Mouse (Mus musculus) spleen, adult 2 months (tissue): ENCODE measurements around the gene Ago1. TPM values are rescaled to one million over a fixed set of nuclear protein-coding genes. Genes with fewer than 3 reads are reported as not detected.

ENCODE experiments used
- DNase-seq, 2 experiments: peaks; one replicate each; pipeline versions ENCODE4 v3.0.0 to v3.0.0-alpha.2; 2012 to 2021; ENCODE audit warnings: low spot score in 2 of 2, low read depth in 1 of 2
- H3K27ac ChIP-seq: fragments of 200-500 bp; 2 replicates; pipeline ENCODE4 v1.5.1; 2012; ENCODE audit warnings: low read length, inconsistent platforms; ENCODE audit not compliant: insufficient read depth
- H3K27me3 ChIP-seq: fragments of 200-500 bp; 2 replicates; pipeline ENCODE4 v1.6.1; 2012; ENCODE audit warnings: mild to moderate bottlenecking, moderate library complexity, low read length, inconsistent platforms; ENCODE audit not compliant: control insufficient read depth, insufficient read depth
- H3K36me3 ChIP-seq: fragments of 200-500 bp; 2 replicates; pipeline ENCODE4 v1.6.1; 2012; ENCODE audit warnings: mild to moderate bottlenecking, low read length, inconsistent platforms; ENCODE audit not compliant: control insufficient read depth, insufficient read depth
- H3K4me1 ChIP-seq: fragments of 200-500 bp; 2 replicates; pipeline ENCODE4 v1.6.1; 2011; ENCODE audit warnings: inconsistent platforms; ENCODE audit not compliant: control insufficient read depth, insufficient read depth, insufficient read length
- H3K4me3 ChIP-seq: fragments of 200-500 bp; 2 replicates; pipeline ENCODE4 v1.5.1; 2011; ENCODE audit warnings: mild to moderate bottlenecking, inconsistent platforms; ENCODE audit not compliant: insufficient read depth, insufficient read length; ENCODE audit errors: extremely low read depth
- CTCF ChIP-seq: fragments of 200-500 bp; IDR thresholded peaks from 2 replicates; pipeline ENCODE4 v1.5.1; 2011; ENCODE audit warnings: mild to moderate bottlenecking, inconsistent platforms; ENCODE audit not compliant: insufficient read depth, insufficient read length, insufficient replicate concordance; ENCODE audit errors: extremely low read depth
- POLR2A ChIP-seq: fragments of 200-500 bp; IDR thresholded peaks from 2 replicates; pipeline ENCODE4 v1.6.1; 2011; ENCODE audit warnings: low read depth, low read length, inconsistent platforms
- WGBS: fragments of 180-500 bp; shearing (Covaris S2); methylation state at CpG from one replicate; pipeline ENCODE4 v1.1.7; 2018; 5-methylcytosine and 5-hydroxymethylcytosine counted together
- polyA plus RNA-seq: library from polyadenylated mRNA; depleted of rRNA; stranded (reverse); fragments of >200 nt; gene quantifications from 2 replicates; pipeline ENCODE4 v1.2.3, GENCODE M21; 2012

Gene Ago1
- polyA plus RNA-seq, 1 experiment: 19.8 TPM

DNA sequence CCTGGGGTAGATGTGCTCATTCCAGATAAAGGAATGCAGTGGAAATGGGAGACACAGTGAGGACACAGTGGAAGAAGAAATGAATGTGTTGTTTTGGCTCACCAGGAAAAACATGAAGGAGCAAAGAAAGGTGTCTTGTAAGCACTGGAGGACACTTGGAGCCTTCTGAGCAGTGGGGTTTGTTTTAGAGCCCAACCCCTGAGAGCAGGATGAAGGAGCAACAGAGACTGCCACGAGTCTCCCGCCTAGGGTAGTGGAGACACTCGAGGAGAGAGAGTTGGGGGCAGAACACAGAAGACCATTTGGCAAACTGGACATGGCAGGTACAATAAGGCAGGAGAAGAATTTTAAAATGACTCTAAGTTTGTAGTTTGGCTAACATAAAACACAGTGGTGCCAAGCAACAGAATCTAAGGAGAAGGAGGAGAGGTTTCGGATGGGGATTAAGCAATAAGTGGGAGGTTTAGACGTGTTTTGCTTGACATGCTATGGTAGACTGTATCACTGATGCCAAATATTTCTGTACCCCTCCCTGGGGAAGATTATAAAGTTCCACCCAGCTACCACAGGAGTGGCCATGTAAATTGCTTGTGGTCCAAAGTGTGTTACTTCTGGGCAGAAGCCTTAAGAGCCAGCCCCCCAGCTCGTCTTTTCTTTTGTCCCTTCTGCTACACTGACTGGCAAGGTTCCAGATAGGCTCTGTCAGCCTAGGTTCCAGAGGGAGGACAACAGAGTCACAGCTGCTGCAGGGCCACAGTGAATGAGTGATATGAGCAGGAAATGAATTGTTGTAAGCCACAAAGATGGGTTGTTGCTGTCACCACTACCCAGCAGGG, 34.0 kb upstream of the Ago1 start:
- peaks cover 3% of the 10 kb centered on the region; the same call in 1 of the 2 replicates for H3K36me3 ChIP-seq
- H3K27me3 ChIP-seq: no peaks in the 10 kb centered on the region
- H3K4me3 ChIP-seq: no peak overlapping the region
- DNase-seq: no peak
- 74% methylated on average over 6 of the region's 6 CpGs for WGBS
- TF ChIP-seq POLR2A (no peak), CTCF (no peak)
- H3K27ac ChIP-seq: no peak overlapping the region; the same call in 1 of the 2 replicates
- no peaks in the 10 kb centered on the region for H3K4me1 ChIP-seq

DNA sequence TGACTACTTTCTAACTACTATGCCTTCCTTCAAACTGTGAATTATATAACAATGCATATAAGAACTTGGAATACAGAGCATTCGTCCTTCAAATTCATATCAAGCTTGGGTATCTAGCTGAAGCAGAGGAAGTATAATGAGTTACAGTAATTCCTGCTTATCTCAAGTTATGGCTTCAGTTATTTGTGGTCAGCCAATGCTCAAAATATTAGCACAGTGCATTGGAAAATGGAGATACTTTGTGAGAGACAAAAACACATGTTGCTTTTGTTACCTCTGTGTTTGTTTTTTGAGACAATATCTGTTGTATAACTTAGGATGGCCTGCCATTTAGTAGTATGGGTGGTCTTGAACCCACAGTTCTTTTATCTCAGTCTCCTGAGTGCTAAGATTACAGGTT, 30.2 kb upstream of the Ago1 start:
- no peaks in the 10 kb centered on the region for H3K4me1 ChIP-seq
- H3K27ac ChIP-seq: no peak overlapping the region
- TF ChIP-seq POLR2A: no peak
- TF ChIP-seq CTCF: no peak
- 80% methylated on average over 1 of the region's 1 CpGs for WGBS
- H3K27me3 ChIP-seq: no peaks in the 10 kb centered on the region
- DNase-seq: no peak
- H3K36me3 ChIP-seq: no peaks in the 10 kb centered on the region; the same call in 1 of the 2 replicates
- no peak overlapping the region for H3K4me3 ChIP-seq

DNA sequence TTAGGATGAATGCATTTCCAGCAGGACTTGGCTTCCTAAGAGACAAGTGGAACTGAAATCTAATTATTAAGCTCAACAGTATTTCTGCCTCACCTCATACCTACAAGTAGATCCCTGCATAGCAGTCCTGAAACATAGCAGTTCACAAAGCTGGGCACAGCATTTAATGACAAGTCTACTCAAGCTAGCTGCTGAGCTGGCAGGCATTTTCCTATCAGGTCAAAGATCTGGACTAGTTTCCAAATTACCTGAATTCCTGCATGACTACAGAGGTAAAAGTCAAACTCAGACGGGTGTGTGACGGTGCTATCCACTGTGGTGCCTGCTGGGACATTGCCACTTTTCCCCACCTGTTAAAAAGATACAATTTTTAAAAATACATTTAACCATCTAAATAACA, 28.6 kb upstream of the Ago1 start:
- Histone ChIP-seq H3K36me3 (no peaks in the 10 kb centered on the region; the same call in 1 of the 2 replicates), H3K27ac (no peak overlapping the region), H3K4me3 (no peak overlapping the region), H3K27me3 (no peaks in the 10 kb centered on the region), H3K4me1 (no peaks in the 10 kb centered on the region)
- DNase-seq: no peak
- WGBS: 90% methylated on average over 2 of the region's 2 CpGs
- no peak for TF ChIP-seq CTCF
- TF ChIP-seq POLR2A: no peak

DNA sequence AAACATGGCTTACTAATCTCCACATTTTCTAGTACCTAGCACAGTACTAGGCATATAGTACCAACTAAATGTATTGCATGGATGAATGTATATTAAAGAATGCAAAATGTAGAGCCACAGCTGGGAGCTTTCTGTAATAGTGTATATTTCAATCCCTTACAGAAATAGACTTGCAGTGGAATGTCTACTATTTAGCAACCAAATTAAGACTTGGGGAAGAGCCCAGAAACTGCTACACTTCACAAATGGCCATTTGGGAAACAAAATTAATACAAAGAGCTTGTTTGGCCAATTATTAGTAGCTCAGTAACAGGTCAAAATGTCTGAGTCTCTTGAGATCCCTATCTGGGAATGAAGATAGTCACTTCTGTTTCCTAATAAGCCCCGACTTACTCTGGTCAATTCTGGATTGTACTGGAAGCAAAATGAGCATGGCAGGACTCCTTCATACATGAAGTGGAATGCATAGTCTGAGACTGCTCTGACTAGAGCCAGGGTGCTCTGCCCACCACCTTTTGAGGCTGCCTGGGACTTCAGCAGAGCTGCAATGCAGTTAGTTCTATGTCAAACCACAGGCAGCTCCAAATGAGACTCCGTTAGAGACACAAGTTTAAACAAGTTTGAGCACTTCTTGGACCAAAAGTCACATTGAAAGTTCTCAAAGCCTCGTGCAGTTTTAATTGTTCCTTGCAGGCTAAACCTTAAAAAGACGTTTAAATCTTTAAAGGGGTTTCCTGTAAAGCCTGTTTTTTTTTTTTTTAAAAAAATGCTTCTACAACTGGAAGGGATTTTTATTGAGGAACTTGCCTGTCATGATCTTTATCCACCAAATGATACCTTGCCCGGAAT, 27.8 kb upstream of the Ago1 start:
- Histone ChIP-seq H3K36me3 (no peaks in the 10 kb centered on the region; the same call in 1 of the 2 replicates), H3K4me1 (no peaks in the 10 kb centered on the region), H3K27ac (no peak overlapping the region), H3K4me3 (no peak overlapping the region), H3K27me3 (no peaks in the 10 kb centered on the region)
- no peak for DNase-seq
- WGBS: 78% methylated on average over 5 of the region's 5 CpGs
- no peak for TF ChIP-seq POLR2A
- TF ChIP-seq CTCF: no peak

DNA sequence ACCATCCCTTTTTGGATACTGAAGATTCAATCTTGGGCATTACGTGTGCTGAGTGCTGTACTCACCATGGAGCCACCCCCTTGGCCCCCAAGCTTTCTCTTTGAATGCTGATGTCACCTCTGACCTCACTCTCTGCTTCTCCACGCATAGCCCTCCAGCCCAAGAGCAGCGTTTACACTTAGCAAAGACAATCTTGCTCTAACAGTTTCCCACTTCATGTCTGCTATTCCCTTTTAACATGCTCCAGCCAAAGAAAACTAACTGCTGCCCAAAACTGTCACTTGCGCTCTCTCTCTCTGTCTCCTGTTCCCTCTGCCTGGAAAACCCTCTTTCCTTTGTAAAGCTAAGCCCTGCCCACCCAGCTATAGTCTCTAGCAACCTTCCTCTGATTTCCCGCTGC, 27.1 kb upstream of the Ago1 start:
- no peaks in the 10 kb centered on the region; the same call in 1 of the 2 replicates for H3K36me3 ChIP-seq
- H3K4me3 ChIP-seq: no peak overlapping the region
- no peak overlapping the region for H3K27ac ChIP-seq
- no peak for TF ChIP-seq POLR2A
- TF ChIP-seq CTCF: no peak
- no peak for DNase-seq
- WGBS: 85% methylated on average over 5 of the region's 5 CpGs
- no peaks in the 10 kb centered on the region for H3K27me3 ChIP-seq
- H3K4me1 ChIP-seq: no peaks in the 10 kb centered on the region

DNA sequence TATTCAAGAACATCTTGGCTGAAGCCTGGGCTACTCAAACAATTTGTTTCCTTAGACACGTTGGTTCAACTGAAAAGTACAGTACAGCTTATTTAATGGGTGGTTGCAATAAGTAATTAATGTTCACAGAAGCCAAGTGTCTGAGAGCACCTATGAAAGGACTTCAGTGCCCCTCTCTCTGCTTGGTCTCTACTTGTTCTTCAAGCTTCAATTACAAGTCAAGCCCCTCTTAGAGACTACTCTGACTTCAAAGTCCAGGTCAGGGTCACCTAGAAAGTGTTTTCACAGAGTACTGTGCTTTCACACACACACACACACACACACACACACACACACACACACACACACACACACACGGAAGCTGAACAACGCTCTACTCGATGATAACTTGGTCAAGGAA, 25.0 kb upstream of the Ago1 start:
- no peaks in the 10 kb centered on the region; the same call in 1 of the 2 replicates for H3K36me3 ChIP-seq

More for the DNA sequence above, 25.0 kb upstream of the Ago1 start:
- H3K27ac ChIP-seq: no peak overlapping the region
- TF ChIP-seq POLR2A (no peak), CTCF (no peak)
- no peak overlapping the region for H3K4me3 ChIP-seq
- H3K4me1 ChIP-seq: no peaks in the 10 kb centered on the region; the same call in 1 of the 2 replicates
- no peaks in the 10 kb centered on the region for H3K27me3 ChIP-seq
- WGBS: 92% methylated on average over 4 of the region's 4 CpGs
- DNase-seq: no peak
